Mouse (Mus musculus) kidney, postnatal 0 days (tissue): Measurements from ENCODE around the gene Gm10097. TPM values are rescaled to one million over a fixed set of nuclear protein-coding genes. Genes with fewer than 3 reads are reported as not detected.

Source experiments
- ATAC-seq: fragments of 200-750 bp; cut with Nextera tagmentation; replicated peaks from 2 replicates; pipeline ENCODE4 v1.8.0; 2017; ENCODE audit warnings: low read depth, moderate number of reproducible peaks, moderate TSS enrichment, moderate library complexity; ENCODE audit not compliant: low FRiP score
- DNase-seq: peaks from one replicate; pipeline ENCODE4 v3.0.0-alpha.2; 2016; ENCODE audit warnings: low spot score
- H3K27ac ChIP-seq: fragments of 300-500 bp; sonication (generic); 2 replicates; pipeline ENCODE4 v1.5.1; 2014; ENCODE audit warnings: mild to moderate bottlenecking
- H3K27me3 ChIP-seq: fragments of 300-500 bp; sonication (generic); 2 replicates; pipeline ENCODE4 v1.6.1; 2014; ENCODE audit warnings: low read length, mixed read lengths; ENCODE audit not compliant: insufficient read depth
- H3K36me3 ChIP-seq: fragments of 300-500 bp; sonication (generic); 2 replicates; pipeline ENCODE4 v1.6.1; 2014; ENCODE audit warnings: low read length, mixed read lengths; ENCODE audit not compliant: insufficient read depth
- H3K4me1 ChIP-seq: fragments of 300-500 bp; sonication (generic); replicated peaks from 2 replicates; pipeline ENCODE4 v1.6.1; 2014; ENCODE audit warnings: antibody characterized with exemption, low read length, mixed read lengths; ENCODE audit not compliant: insufficient read depth
- H3K4me2 ChIP-seq: fragments of 300-500 bp; sonication (generic); 2 replicates; pipeline ENCODE4 v1.6.1; 2014; ENCODE audit warnings: mild to moderate bottlenecking, low read length, moderate library complexity, mixed read lengths
- H3K4me3 ChIP-seq: fragments of 300-500 bp; sonication (generic); replicated peaks from 2 replicates; pipeline ENCODE4 v1.5.1; 2014; ENCODE audit warnings: low read depth, low read length
- H3K9ac ChIP-seq: fragments of 300-500 bp; sonication (generic); 2 replicates; pipeline ENCODE4 v1.6.1; 2014; ENCODE audit warnings: low read depth, low read length
- H3K9me3 ChIP-seq: fragments of 300-500 bp; sonication (generic); replicated peaks from 2 replicates; pipeline ENCODE4 v1.6.1; 2016; ENCODE audit warnings: low read length, inconsistent platforms, mixed read lengths
- CTCF ChIP-seq: IDR thresholded peaks from 2 replicates; pipeline ENCODE4 v1.5.1; 2016; ENCODE audit warnings: antibody characterized with exemption, low read depth, mild to moderate bottlenecking, moderate library complexity
- WGBS: fragments of 180-500 bp; shearing (Covaris S2); extraction: QIAGEN DNeasy Blood & Tissue Kit; methylation state at CpG from one replicate; pipeline ENCODE4 v1.1.7; 2014; 5-methylcytosine and 5-hydroxymethylcytosine counted together
- polyA plus RNA-seq: library from polyadenylated mRNA; unstranded; fragments of >200 nt; fragmentation: Nextera tagmentation; extraction: Ambion mirVana; gene quantifications from 2 replicates; pipeline ENCODE4 v1.2.1, GENCODE M21; 2015

The Gm10097 gene
- polyA plus RNA-seq, 1 experiment from 2014 or later, result not detected

- DNase-seq, result no peak
- TF ChIP-seq CTCF, result no peak
- WGBS, result 70% methylated on average over 3 of the region's 3 CpGs
These were observed 12.1 kb upstream of the Gm10097 start for GRCm38 (mm10) chr10:5056940-5057339.

DNA sequence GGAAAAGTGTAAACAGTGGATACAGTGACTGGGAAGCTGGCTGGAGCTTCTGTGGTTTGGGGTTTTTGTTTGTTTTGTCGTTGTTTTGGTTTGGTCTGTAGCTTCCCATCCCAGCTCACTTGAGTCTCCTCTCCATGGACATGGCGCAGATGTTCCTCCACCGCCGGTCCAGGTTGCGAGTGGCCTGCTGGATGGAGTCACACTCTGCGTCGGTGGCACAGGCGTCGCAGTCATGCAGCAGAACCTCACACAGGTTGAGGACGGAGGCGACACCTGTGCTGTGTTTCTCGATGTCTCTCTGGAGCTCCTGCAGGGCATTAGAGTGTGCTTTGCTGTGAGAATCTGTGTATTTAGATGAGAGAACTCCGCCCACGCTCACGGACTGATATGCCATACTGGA is 11.3 kb upstream of the Gm10097 start:
- no peak for ATAC-seq
- no peak for TF ChIP-seq CTCF
- Histone ChIP-seq H3K36me3 (peaks cover 3% of the 10 kb centered on the region; the same call in 1 of the 2 replicates), H3K27ac (no peak overlapping the region), H3K4me1 (no peaks in the 10 kb centered on the region), H3K4me3 (no peak overlapping the region), H3K9me3 (no peaks in the 10 kb centered on the region), H3K4me2 (no peak overlapping the region), H3K9ac (no peak overlapping the region), H3K27me3 (no peaks in the 10 kb centered on the region)
- 91% methylated on average over 15 of the region's 15 CpGs for WGBS
- no peak for DNase-seq

More at GRCm38 (mm10) chr10:5056940-5057339, 12.1 kb upstream of the Gm10097 start:
- Histone ChIP-seq H3K9ac (no peak overlapping the region), H3K27ac (no peak overlapping the region), H3K36me3 (peaks cover 3% of the 10 kb centered on the region; the same call in 1 of the 2 replicates), H3K4me1 (no peaks in the 10 kb centered on the region), H3K27me3 (no peaks in the 10 kb centered on the region), H3K4me2 (no peak overlapping the region), H3K4me3 (no peak overlapping the region), H3K9me3 (no peaks in the 10 kb centered on the region)
- ATAC-seq, result no peak

GRCm38 (mm10) chr10:5058876-5059275 is 10.1 kb upstream of the Gm10097 start:
- Histone ChIP-seq H3K27me3 (no peaks in the 10 kb centered on the region), H3K9ac (no peak overlapping the region), H3K36me3 (peaks cover 3% of the 10 kb centered on the region; the same call in 1 of the 2 replicates), H3K4me2 (no peak overlapping the region), H3K4me1 (no peaks in the 10 kb centered on the region), H3K4me3 (no peak overlapping the region), H3K9me3 (no peaks in the 10 kb centered on the region), H3K27ac (no peak overlapping the region)
- DNase-seq (no peak), ATAC-seq (no peak)
- 70% methylated on average over 2 of the region's 2 CpGs for WGBS
- no peak for TF ChIP-seq CTCF

DNA sequence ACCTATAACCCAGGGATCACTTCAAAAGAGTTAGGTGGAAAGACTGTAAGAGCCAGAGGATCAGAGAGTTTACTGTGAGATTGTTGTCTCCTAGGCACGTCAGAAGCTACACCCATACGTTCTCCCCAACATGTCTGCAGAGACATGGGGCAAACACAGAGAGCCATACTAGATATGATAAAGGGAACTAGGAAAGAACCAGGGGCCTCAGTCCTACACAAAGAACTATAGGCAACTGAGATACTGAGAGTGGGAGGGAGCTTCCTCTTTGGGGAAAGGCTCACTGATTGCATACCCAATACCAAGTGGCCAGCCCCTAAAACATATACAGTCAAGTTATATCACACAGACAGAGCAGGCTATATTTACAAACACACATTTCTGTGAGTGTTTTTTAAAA is 9.0 kb upstream of the Gm10097 start:
- TF ChIP-seq CTCF, result no peak
- H3K4me1 ChIP-seq, result no peaks in the 10 kb centered on the region
- H3K4me2 ChIP-seq, result no peak overlapping the region
- DNase-seq (no peak), ATAC-seq (no peak)
- H3K9ac ChIP-seq, result no peak overlapping the region
- no peak overlapping the region for H3K4me3 ChIP-seq
- no peak overlapping the region for H3K27ac ChIP-seq
- H3K27me3 ChIP-seq, result no peaks in the 10 kb centered on the region
- no peaks in the 10 kb centered on the region for H3K9me3 ChIP-seq
- peaks cover 3% of the 10 kb centered on the region; the same call in 1 of the 2 replicates for H3K36me3 ChIP-seq
- WGBS, result 79% methylated on average over 2 of the region's 2 CpGs

- H3K9ac ChIP-seq, result no peak overlapping the region
- no peak overlapping the region for H3K4me2 ChIP-seq
- no peaks in the 10 kb centered on the region for H3K36me3 ChIP-seq
- H3K4me1 ChIP-seq, result no peaks in the 10 kb centered on the region
- no peak overlapping the region for H3K27ac ChIP-seq
- H3K9me3 ChIP-seq, result no peaks in the 10 kb centered on the region
- no peak for TF ChIP-seq CTCF
- no peak for DNase-seq
- no peak overlapping the region for H3K4me3 ChIP-seq
- WGBS, result 75% methylated on average over 3 of the region's 3 CpGs
- no peak for ATAC-seq
- no peaks in the 10 kb centered on the region for H3K27me3 ChIP-seq
These were observed 1.9 kb upstream of the Gm10097 start for GRCm38 (mm10) chr10:5067113-5067512.

- DNase-seq, result no peak
- Histone ChIP-seq H3K4me2 (no peak overlapping the region), H3K27ac (no peak overlapping the region), H3K9ac (no peak overlapping the region), H3K4me1 (no peaks in the 10 kb centered on the region), H3K27me3 (no peaks in the 10 kb centered on the region), H3K9me3 (no peaks in the 10 kb centered on the region), H3K36me3 (no peaks in the 10 kb centered on the region), H3K4me3 (no peak overlapping the region)
- ATAC-seq, result no peak
- TF ChIP-seq CTCF, result no peak
- 92% methylated on average over 11 of the region's 11 CpGs for WGBS
These were observed 1.4 kb downstream of the Gm10097 start for GRCm38 (mm10) chr10:5070168-5070940.

DNA sequence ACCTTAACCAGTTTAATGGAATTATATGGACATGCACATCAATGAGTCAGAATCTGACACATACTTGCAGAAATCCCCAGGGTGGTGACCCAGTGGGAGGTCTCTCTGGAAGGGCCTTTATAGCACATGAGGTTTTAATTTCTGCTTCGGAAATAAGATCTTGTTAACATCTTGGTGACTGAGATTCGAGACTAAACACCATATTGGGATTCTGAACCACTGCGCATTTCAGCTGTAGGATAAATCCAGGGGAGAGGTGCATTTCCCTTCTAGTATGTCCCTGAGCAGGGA is 1.9 kb downstream of the Gm10097 start:
- Histone ChIP-seq H3K4me2 (no peak overlapping the region), H3K4me1 (no peaks in the 10 kb centered on the region), H3K27ac (no peak overlapping the region), H3K36me3 (no peaks in the 10 kb centered on the region), H3K4me3 (no peak overlapping the region), H3K9ac (no peak overlapping the region), H3K9me3 (no peaks in the 10 kb centered on the region), H3K27me3 (no peaks in the 10 kb centered on the region)
- WGBS, result 64% methylated on average over 3 of the region's 3 CpGs
- no peak for TF ChIP-seq CTCF
- DNase-seq (no peak), ATAC-seq (no peak)
